Mouse (Mus musculus) bone marrow macrophage, adult 2 months (primary cell): ENCODE data around the gene Cntnap4. TPM values are rescaled to one million over a fixed set of nuclear protein-coding genes. Genes with fewer than 3 reads are reported as not detected.

Experiments
- H3K27ac ChIP-seq: 2 replicates; pipeline ENCODE4 v1.5.1; 2012; ENCODE audit warnings: low read depth, low read length; ENCODE audit not compliant: insufficient read depth
- H3K4me1 ChIP-seq: 2 replicates; pipeline ENCODE4 v1.6.1; 2012; ENCODE audit warnings: low read length; ENCODE audit not compliant: control insufficient read depth, insufficient read depth
- H3K4me3 ChIP-seq: 2 replicates; pipeline ENCODE4 v1.5.1; 2012; ENCODE audit warnings: mild to moderate bottlenecking, low read length, moderate library complexity; ENCODE audit not compliant: insufficient read depth
- CTCF ChIP-seq: IDR thresholded peaks from 2 replicates; pipeline ENCODE4 v1.5.1; 2012; ENCODE audit warnings: low read depth, mild to moderate bottlenecking, low read length, moderate library complexity
- POLR2A ChIP-seq: IDR thresholded peaks from 2 replicates; pipeline ENCODE4 v1.6.1; 2012; ENCODE audit warnings: mild to moderate bottlenecking, low read depth, low read length, borderline replicate concordance
- polyA plus RNA-seq: library from polyadenylated mRNA; stranded (reverse); fragments of >200 nt; gene quantifications from 2 replicates; pipeline ENCODE4 v1.2.4, GENCODE M21; 2012; ENCODE audit not compliant: missing spikeins, insufficient read depth, insufficient read length

The Cntnap4 gene
- polyA plus RNA-seq, 1 experiment = not detected

DNA sequence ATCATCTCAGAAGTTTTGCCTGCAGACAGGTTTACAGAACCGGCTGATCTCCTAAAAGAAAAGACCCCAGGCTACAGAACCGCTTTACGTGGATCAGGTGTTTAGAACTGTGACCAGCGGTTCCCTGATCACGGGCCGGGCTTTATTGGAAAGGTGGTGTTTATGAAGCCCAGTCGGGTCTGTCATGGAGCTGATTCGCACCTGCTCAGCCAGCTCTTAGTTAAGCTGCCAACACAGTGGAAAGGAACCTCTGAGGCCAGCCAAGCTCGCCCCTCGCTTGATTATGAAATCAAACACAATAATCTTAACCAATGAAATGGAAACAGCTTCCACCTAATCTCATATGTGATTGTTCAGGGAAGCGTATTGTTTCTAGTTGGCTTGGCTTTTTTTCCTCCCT lies 30.1 kb downstream of the Cntnap4 start:
- Histone ChIP-seq H3K4me3 (no peak overlapping the region), H3K27ac (no peak overlapping the region), H3K4me1 (no peaks in the 10 kb centered on the region)
- TF ChIP-seq CTCF (no peak), POLR2A (no peak)

DNA sequence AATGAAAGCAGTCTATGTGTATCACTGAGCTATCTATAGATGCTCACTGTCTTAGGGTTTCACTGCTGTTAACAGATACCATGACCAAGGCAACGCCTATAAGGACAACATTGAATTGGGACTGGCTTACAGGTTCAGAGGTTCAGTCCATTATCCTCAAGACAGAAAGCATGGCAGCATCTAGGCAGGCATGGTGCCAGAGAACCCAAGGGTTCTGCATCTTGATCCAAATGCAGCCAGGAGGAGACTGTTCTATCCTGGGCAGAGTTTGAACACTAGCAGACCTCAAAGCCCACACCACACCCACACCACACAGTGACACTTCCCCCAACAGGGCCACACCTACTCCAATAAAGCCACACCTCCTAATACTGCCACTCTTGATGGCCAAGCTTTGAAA lies 31.3 kb downstream of the Cntnap4 start:
- no peak for TF ChIP-seq POLR2A
- no peak for TF ChIP-seq CTCF
- H3K27ac ChIP-seq = no peak overlapping the region
- no peak overlapping the region for H3K4me3 ChIP-seq
- no peaks in the 10 kb centered on the region for H3K4me1 ChIP-seq

DNA sequence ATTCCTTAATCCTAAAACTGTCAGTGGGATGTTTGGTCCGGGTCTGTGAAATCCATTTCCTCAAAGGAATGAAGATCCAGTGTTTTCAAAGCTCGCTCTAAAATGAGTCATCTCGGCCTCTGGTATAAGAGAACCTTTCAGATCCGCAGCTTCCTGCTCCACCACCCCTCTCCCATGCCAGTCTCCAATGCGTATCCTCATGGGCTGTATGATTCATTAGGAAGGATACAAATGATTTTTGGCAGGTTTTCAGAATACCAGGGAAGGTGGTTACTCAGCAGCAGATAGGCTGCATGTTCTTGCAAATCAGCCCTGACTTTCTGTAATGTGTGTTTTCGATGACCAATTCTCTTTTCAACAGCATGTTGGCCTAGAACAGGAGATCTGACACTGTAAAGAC lies 40.3 kb downstream of the Cntnap4 start:
- TF ChIP-seq CTCF (no peak), POLR2A (no peak)
- Histone ChIP-seq H3K4me3 (no peak overlapping the region), H3K27ac (no peak overlapping the region)

DNA sequence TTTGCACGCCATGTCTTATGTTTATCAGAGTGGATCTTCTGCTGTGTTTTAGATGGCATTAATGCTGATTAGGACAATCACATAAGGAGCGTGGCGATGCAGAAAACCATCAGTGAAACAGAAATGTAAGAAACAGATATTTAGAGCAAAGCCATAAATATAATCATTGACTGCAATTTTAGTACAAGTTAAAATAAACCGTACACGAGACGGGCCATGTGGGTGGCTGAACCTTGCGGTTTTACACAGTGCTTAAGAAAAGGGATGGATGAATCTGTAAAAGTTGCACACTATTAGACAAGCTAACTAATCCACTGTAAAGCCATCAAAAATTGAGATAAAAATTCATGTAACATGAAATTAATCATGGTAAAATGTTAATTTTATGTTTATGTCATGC lies 58.9 kb downstream of the Cntnap4 start:
- TF ChIP-seq CTCF (no peak), POLR2A (no peak)
- Histone ChIP-seq H3K4me1 (no peaks in the 10 kb centered on the region), H3K4me3 (no peak overlapping the region), H3K27ac (no peak overlapping the region)

More for the DNA sequence above, 40.3 kb downstream of the Cntnap4 start:
- no peaks in the 10 kb centered on the region for H3K4me1 ChIP-seq

DNA sequence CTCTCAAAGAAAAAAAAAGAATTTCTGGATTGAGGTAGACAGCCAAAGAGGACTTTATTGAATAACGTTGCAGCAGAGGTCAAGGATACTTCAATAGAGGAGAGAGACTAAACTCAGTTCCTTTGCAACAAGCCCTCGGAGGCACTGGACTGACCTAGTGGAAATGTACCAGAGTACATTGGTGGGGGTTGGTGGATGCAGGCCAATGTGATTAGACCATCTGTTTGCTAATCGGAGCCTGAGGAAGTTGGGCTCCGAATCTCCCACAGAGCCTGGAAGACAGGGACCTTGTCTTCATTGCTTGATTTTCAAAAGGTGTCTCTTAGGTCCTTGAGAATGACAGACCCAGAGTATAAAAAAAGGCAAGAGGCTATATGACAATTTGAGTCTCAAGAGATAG lies 82.8 kb downstream of the Cntnap4 start:
- Histone ChIP-seq H3K4me3 (no peak overlapping the region), H3K4me1 (no peaks in the 10 kb centered on the region), H3K27ac (no peak overlapping the region)
- TF ChIP-seq CTCF (no peak), POLR2A (no peak)

DNA sequence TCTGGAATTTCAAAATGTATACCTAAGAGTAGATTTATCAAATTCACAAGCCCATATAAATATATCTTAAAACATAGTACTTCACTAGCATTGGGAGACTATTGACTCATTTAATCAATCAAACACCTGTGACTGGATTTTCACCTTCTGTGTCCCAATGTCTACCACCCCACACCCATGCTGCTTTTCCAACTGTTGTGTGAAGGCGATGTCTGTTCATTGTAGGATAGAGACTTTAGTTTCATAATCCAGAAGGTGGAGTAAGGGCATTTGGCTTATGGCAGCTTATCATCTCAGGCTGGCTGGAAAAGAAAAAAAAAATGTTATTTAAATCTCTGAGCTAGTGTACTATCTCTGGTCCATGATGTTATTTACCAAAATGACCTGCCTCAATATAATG lies 83.4 kb downstream of the Cntnap4 start:
- Histone ChIP-seq H3K4me1 (no peaks in the 10 kb centered on the region), H3K27ac (no peak overlapping the region), H3K4me3 (no peak overlapping the region)
- TF ChIP-seq CTCF (no peak), POLR2A (no peak)

DNA sequence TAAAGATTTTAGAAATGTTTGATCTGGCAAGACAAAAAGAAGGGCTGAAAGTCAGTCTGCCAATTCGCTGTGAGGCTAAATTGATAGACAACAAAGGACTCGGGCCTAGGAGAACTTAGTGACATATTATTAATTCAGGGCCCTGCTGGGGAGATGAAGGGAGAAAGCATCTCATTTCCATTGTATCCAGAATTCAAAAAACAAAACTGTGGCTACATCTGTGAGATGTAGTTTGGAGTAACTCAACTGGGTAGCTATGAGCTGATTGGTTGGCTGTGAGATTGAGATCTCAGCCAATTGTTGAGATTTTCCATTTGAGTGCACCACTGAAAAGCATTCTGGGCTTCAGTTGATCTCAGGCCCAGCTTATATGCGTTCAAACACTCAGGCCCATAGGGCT lies 84.2 kb downstream of the Cntnap4 start:
- Histone ChIP-seq H3K27ac (no peak overlapping the region), H3K4me3 (no peak overlapping the region), H3K4me1 (no peaks in the 10 kb centered on the region)
- TF ChIP-seq CTCF (no peak), POLR2A (no peak)

DNA sequence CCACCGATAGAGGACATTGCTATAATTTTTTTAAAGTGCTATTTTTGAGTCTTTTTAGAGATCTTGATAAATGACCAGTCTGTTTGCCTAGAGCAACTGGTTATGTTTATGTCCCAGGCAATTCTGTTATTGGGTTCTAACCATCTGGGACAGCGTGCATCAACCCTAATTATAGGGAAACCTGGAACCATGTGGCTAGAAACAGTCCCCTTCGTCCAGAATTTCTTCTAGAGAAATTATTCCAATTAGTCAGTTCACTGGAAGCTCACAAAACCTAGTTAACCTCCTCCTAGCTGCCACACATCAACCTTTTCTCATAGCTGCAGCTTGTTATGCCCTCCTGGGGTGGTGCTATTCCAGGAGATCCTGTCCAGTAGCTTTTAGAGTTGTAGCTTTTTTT lies 94.2 kb downstream of the Cntnap4 start:
- TF ChIP-seq POLR2A (no peak), CTCF (no peak)
- no peak overlapping the region for H3K4me3 ChIP-seq
- H3K4me1 ChIP-seq = no peaks in the 10 kb centered on the region
- no peak overlapping the region for H3K27ac ChIP-seq

DNA sequence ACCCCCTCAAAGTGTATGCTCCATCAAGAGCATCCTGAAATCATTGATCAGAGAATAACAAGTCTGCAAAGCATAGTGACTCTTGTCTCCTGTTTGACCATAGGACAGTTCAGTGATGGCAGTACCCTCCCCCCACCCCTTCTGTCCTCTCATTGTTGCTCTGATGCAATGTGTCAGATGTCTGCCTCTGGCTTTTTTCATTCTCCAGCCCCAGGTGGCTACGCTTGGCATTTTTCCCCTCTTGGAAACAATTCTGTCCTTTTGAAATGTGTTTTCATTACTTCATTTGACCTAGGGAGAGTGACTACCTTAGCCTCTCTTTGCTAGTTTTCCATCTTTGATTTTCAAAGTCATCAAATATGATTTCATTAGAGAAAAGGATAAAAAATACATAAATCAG lies 104.8 kb downstream of the Cntnap4 start:
- H3K4me1 ChIP-seq = no peaks in the 10 kb centered on the region
- TF ChIP-seq CTCF (no peak), POLR2A (no peak)
- H3K27ac ChIP-seq = no peak overlapping the region
- H3K4me3 ChIP-seq = no peak overlapping the region

DNA sequence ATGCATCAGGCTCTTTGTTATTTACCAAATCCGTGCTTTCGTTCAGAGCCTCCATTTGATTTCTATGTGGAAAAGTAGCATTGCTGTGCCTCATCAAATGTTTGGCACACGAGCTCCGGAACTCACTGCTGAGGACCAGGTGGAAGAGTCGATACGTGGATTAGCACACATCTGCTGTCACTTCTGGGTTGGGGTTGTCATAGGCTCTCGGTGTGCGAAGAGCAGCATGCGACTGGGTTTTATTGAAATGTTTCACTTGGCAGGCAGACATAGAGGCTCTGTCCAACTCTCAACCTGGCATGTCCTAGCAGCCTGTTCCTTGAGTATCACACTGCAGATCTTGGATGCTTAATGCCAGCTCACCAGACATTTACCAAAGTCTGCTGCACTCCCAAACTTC lies 111.9 kb downstream of the Cntnap4 start:
- no peak overlapping the region for H3K27ac ChIP-seq
- no peak overlapping the region for H3K4me3 ChIP-seq
- no peak for TF ChIP-seq POLR2A
- no peak for TF ChIP-seq CTCF
- H3K4me1 ChIP-seq = no peaks in the 10 kb centered on the region

DNA sequence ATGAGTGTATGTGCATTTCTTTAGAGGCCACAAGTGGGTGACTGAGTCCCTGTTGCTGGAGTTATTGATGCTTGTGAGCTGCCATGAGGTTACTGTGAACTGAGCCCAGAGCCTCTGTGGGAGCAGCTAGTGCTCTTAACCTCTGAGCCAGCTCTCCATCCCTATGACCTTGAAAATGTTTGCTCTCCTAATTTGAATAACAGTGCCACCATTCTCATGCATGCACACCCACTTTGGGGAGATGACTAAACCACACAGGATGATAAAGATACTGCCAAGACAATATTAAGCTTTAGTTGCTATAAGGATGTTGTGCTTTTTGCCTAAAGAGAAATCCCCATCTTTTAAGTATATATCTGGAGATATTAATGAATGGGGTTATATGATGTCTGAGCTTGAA lies 125.9 kb downstream of the Cntnap4 start:
- Histone ChIP-seq H3K4me3 (no peak overlapping the region), H3K4me1 (no peaks in the 10 kb centered on the region)
- no peak for TF ChIP-seq CTCF
- no peak for TF ChIP-seq POLR2A

DNA sequence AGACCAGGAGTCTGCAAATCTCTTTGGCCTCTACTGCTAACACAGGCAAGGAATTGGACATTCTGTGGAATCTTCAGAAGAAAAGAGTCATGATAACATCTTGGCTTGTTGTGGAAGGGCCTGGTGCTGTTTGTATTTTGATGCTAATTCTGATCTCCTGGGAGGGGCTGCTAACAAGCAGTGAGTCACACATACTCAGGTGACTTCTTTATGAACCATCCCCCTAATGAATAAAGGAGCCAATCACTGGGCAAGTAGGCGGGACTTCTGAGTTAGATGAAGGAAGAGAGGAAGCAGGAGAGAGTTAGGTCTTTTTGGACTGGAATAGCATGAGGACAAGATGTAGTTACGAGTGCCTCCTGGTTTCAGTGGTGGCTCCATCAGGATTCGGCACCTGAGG lies 128.3 kb downstream of the Cntnap4 start:
- Histone ChIP-seq H3K4me3 (no peak overlapping the region), H3K27ac (no peak overlapping the region), H3K4me1 (no peaks in the 10 kb centered on the region)
- TF ChIP-seq POLR2A (no peak), CTCF (no peak)

More for the DNA sequence above, 125.9 kb downstream of the Cntnap4 start:
- H3K27ac ChIP-seq = no peak overlapping the region
